Mouse (Mus musculus) hindbrain, postnatal 0 days (tissue): ENCODE measurements around the gene Prdm12. TPM values are rescaled to one million over a fixed set of nuclear protein-coding genes. Genes with fewer than 3 reads are reported as not detected.

Experiments
- ATAC-seq: fragments of 200-750 bp; cut with Nextera tagmentation; 2 replicates; pipeline ENCODE4 v1.8.0; 2017; ENCODE audit warnings: mild to moderate bottlenecking, moderate TSS enrichment, moderate library complexity
- DNase-seq: peaks from one replicate; pipeline ENCODE4 v3.0.0-alpha.2; 2015; ENCODE audit warnings: low spot score
- H3K27ac ChIP-seq: fragments of 300-500 bp; sonication (generic); 2 replicates; pipeline ENCODE4 v1.5.1; 2014; ENCODE audit warnings: mild to moderate bottlenecking
- H3K27me3 ChIP-seq: fragments of 300-500 bp; sonication (generic); 2 replicates; pipeline ENCODE4 v1.6.1; 2014; ENCODE audit warnings: low read length, mixed read lengths; ENCODE audit not compliant: insufficient read depth
- H3K36me3 ChIP-seq: fragments of 300-500 bp; sonication (generic); 2 replicates; pipeline ENCODE4 v1.6.1; 2014; ENCODE audit warnings: low read length, mixed read lengths; ENCODE audit not compliant: insufficient read depth
- H3K4me1 ChIP-seq: fragments of 300-500 bp; sonication (generic); 2 replicates; pipeline ENCODE4 v1.6.1; 2014; ENCODE audit warnings: antibody characterized with exemption, low read length, mixed read lengths; ENCODE audit not compliant: insufficient read depth
- H3K4me2 ChIP-seq: fragments of 300-500 bp; sonication (generic); 2 replicates; pipeline ENCODE4 v1.6.1; 2014; ENCODE audit warnings: low read depth, mild to moderate bottlenecking, low read length, moderate library complexity, mixed read lengths
- H3K4me3 ChIP-seq: fragments of 300-500 bp; sonication (generic); 2 replicates; pipeline ENCODE4 v1.5.1; 2014; ENCODE audit warnings: low read length
- H3K9ac ChIP-seq: fragments of 300-500 bp; sonication (generic); replicated peaks from 2 replicates; pipeline ENCODE4 v1.6.1; 2014; ENCODE audit warnings: mild to moderate bottlenecking, low read length, moderate library complexity, mixed read lengths
- H3K9me3 ChIP-seq: fragments of 300-500 bp; sonication (generic); 2 replicates; pipeline ENCODE4 v1.6.1; 2016; ENCODE audit warnings: low read length, mixed read lengths
- CTCF ChIP-seq: IDR thresholded peaks from 2 replicates; pipeline ENCODE4 v1.5.1; 2016; ENCODE audit warnings: antibody characterized with exemption, control low read depth, low read depth
- WGBS: fragments of 180-500 bp; shearing (Covaris S2); extraction: QIAGEN DNeasy Blood & Tissue Kit; methylation state at CpG from one replicate; pipeline ENCODE4 v1.1.7; 2014; 5-methylcytosine and 5-hydroxymethylcytosine counted together
- polyA plus RNA-seq: library from polyadenylated mRNA; unstranded; fragments of >200 nt; fragmentation: Nextera tagmentation; extraction: Ambion mirVana; gene quantifications from 2 replicates; pipeline ENCODE4 v1.2.1, GENCODE M21; 2015
- total RNA-seq: library from RNA; depleted of rRNA; stranded (reverse); fragments of >200 nt; gene quantifications from 2 replicates; pipeline ENCODE4 v1.2.3, GENCODE M21; 2014

Gene Prdm12
- total and polyA plus RNA-seq, 2 experiments from 2014 or later = 0.24 TPM; not detected in 1

DNA sequence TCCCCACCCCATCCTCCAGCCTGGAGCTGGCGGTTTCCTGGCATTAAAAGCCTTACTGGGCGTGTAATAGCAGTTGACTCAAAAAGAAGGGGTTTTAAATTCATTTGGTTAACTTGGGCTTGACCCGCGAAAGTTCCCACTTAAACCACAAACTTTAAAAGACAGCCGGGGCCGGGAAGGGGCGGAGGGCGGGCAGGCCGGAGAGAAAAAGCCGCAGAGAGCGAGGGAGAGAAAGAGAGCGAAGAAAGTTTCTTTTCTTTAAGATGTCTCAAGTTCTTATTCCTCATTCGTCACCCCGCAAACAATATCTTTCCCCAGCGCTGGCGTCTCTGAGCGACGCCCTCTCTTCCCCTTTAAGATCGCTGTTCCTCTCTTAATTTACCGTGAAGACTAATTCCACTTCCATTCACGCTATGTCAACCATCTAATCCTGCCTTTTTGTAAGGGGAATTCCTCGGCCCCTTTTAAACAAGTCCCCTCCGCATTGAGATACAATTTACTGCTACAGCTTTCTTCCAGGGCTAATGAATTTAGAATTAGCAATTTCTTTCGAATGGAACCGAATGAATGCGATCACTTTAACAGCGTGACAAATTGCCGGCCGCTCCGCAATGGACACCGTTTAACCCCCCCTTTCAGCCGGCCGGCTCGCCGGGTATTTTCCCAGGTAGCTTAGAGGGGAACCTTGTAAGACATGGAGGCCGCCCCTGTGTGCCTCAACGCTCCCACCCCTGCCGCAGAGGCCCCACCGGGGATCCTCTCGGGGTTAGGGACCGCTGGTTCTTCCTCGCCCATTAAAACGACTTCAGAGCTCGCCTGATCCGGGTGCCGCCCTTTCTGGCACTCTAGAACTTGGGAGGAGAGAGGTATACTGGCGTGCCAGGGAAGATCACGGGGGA is 1.0 kb downstream of the Prdm12 start:
- Histone ChIP-seq H3K9ac (no peak overlapping the region), H3K9me3 (no peaks in the 10 kb centered on the region), H3K27me3 (peaks cover 79% of the 10 kb centered on the region), H3K4me2 (peak overlapping the region; percentile 44), H3K4me1 (peaks cover 9% of the 10 kb centered on the region), H3K4me3 (peak overlapping the region; percentile 14; the same call in 1 of the 2 replicates), H3K36me3 (no peaks in the 10 kb centered on the region), H3K27ac (no peak overlapping the region)
- ATAC-seq = no peak
- peak; percentile 23 for DNase-seq
- WGBS = under 1% methylated on average over 48 of the region's 48 CpGs
- no peak for TF ChIP-seq CTCF

DNA sequence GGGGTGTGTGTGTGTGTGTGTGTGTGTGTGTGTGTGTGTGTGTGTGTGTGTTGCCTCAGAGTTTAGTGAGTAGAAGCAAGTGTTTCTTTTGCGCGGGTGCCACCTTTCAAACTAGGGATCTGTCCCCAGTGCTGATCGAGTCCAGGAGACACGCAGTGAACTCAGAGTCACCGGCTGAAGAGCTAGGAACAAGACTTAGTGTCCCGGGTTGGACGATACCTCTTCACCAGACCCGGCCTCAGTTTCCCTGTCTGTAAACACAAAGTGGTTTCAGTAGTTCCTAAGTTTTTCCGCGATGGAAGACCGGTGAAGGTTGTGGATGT is 1.6 kb downstream of the Prdm12 start:
- TF ChIP-seq CTCF = no peak
- WGBS = 2% methylated on average over 11 of the region's 11 CpGs
- DNase-seq = no peak
- H3K27me3 ChIP-seq = peaks cover 85% of the 10 kb centered on the region
- no peak overlapping the region for H3K27ac ChIP-seq
- H3K4me3 ChIP-seq = no peak overlapping the region
- peaks cover 5% of the 10 kb centered on the region for H3K4me1 ChIP-seq
- ATAC-seq = no peak
- no peak overlapping the region for H3K9ac ChIP-seq
- no peaks in the 10 kb centered on the region for H3K36me3 ChIP-seq
- H3K9me3 ChIP-seq = no peaks in the 10 kb centered on the region
- peak overlapping the region; percentile 44 for H3K4me2 ChIP-seq

DNA sequence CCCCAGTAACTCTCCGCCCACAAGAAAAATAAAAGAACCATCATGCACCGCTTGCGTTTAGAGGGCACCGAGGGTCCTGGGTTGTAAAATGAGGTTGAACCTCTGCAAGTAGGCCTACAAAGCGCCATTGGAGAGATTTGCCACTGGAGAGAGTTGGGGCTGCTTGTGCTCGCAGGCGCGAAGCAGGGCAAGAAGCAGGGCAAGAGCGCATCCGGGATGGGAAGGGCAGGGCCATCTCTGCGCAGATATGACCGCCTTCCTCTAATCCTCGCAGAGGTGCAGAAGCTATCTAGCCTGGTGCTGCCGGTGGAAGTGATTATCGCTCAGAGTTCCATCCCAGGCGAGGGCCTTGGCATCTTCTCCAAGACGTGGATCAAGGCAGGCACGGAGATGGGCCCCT is 2.1 kb downstream of the Prdm12 start:
- H3K4me1 ChIP-seq = 0 out of 2 replicates have a peak, but pooled peaks cover under 1% of the 10 kb centered on the region
- TF ChIP-seq CTCF = no peak
- H3K27me3 ChIP-seq = peaks cover 89% of the 10 kb centered on the region
- H3K4me2 ChIP-seq = no peak overlapping the region
- DNase-seq (no peak), ATAC-seq (no peak)
- H3K4me3 ChIP-seq = no peak overlapping the region
- no peaks in the 10 kb centered on the region for H3K9me3 ChIP-seq
- H3K27ac ChIP-seq = no peak overlapping the region
- 7% methylated on average over 18 of the region's 18 CpGs for WGBS
- H3K9ac ChIP-seq = no peak overlapping the region
- H3K36me3 ChIP-seq = no peaks in the 10 kb centered on the region

DNA sequence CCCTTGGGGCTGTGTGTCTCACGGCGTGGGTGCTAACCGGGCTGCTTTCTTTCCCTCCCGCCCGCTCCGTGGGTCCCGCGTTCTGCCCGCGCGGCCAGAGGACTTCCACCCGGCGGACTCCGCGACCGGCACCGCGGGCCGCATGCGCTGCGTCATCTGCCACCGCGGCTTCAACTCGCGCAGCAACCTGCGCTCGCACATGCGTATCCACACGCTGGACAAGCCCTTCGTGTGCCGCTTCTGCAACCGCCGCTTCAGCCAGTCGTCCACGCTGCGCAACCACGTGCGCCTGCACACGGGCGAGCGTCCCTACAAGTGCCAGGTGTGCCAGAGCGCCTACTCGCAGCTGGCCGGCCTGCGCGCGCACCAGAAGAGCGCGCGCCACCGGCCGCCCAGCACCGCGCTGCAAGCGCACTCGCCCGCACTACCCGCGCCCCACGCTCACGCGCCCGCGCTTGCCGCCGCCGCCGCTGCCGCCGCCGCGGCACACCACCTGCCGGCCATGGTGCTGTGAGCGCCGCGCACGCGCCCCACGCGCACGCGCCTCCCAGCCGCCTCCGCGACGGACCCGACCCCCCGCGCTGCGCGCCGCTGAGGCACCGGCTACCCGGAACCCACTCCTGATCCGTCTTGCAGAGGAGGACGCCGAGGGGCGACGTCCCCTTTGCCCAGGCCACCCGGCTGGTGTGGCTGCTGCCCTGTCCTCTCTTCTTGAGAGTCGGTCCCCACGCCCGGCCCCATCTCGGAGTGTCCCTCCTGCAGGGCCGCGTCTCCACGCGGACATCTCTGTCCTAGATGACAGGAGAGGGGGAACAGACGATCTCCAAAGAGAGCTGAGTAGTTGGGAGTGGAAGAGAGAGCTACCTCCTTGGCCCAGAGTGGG is 14.4 kb downstream of the Prdm12 start:
- no peaks in the 10 kb centered on the region for H3K9me3 ChIP-seq
- H3K4me2 ChIP-seq = peak overlapping the region; percentile 86
- peak overlapping the region; percentile 48 for H3K9ac ChIP-seq
- no peaks in the 10 kb centered on the region for H3K4me1 ChIP-seq
- H3K4me3 ChIP-seq = peak overlapping the region; percentile 48
- no peak overlapping the region; the same call in 1 of the 2 replicates for H3K27ac ChIP-seq
- no peaks in the 10 kb centered on the region for H3K36me3 ChIP-seq
- peaks cover 58% of the 10 kb centered on the region for H3K27me3 ChIP-seq
- WGBS = 2% methylated on average over 82 of the region's 109 CpGs
- DNase-seq = peak; percentile 80
- no peak for TF ChIP-seq CTCF
- ATAC-seq = peak; percentile 89

DNA sequence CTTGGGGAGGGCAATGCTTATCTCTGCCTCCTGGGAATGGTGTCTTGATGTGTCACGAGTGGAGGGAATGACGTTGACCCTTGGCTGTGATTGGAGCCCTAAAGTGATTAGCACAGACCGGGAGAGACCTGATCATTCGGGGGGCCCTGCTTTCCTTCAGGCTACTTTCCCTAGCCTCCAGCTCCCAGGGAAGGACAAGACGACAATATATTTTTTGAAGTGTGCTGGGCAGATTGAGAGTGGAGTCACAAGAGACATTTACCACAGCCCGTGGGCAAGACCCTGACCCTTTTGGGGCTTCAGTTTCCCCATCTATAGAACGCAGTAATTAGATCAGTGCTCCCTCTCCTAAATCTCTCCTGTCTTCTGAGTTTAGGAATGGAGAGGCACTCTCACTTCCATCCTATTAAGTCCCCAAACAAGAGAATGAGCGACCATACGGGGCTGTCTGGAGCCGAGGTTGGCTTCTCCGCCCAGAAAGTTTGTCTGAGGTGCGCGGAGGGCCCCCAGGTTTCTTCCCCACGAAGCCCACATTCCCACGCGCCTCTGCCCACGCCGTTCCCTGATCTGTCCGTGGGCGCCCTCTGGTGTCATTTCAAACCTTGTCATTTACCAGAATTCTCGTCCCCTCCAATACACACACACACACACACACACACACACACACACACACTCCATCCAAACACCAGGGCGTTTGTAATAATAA is 15.2 kb downstream of the Prdm12 start:
- 5% methylated on average over 22 of the region's 22 CpGs for WGBS
- ATAC-seq (peak; percentile 22), DNase-seq (peak; percentile 78)
- TF ChIP-seq CTCF = peak; percentile 76
- peak overlapping the region; percentile 48 for H3K4me3 ChIP-seq
- peaks cover 50% of the 10 kb centered on the region for H3K27me3 ChIP-seq
- no peaks in the 10 kb centered on the region for H3K36me3 ChIP-seq
- peak overlapping the region; percentile 86 for H3K4me2 ChIP-seq
- no peaks in the 10 kb centered on the region for H3K4me1 ChIP-seq
- H3K9me3 ChIP-seq = no peaks in the 10 kb centered on the region
- H3K9ac ChIP-seq = peak overlapping the region; percentile 48; the same call in 1 of the 2 replicates
- H3K27ac ChIP-seq = no peak overlapping the region

DNA sequence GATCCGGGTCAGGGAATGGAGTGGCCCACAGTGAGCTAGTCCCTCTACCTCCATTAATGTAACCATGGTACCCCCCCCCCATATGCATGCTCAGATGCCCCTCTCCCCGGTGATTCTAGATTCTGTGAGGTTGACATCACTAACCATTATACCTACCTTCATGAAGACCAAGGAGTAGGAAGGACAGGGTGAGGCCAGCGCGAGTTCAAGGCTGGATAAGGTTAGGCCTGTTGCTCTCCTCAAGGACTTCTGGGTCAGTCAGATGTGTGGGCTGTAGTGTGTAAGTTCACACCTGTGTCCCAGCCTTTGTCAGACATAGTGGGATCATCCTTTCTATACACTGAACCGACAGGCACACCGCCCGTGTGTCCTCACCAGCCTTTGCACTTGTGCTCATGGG is 16.5 kb downstream of the Prdm12 start:
- peaks cover 36% of the 10 kb centered on the region for H3K27me3 ChIP-seq
- no peak overlapping the region for H3K4me2 ChIP-seq
- H3K36me3 ChIP-seq = no peaks in the 10 kb centered on the region
- ATAC-seq = no peak
- no peak overlapping the region for H3K4me3 ChIP-seq
- H3K9me3 ChIP-seq = no peaks in the 10 kb centered on the region
- WGBS = 79% methylated on average over 7 of the region's 7 CpGs
- H3K4me1 ChIP-seq = no peaks in the 10 kb centered on the region
- no peak for TF ChIP-seq CTCF
- DNase-seq = no peak
- H3K9ac ChIP-seq = no peak overlapping the region
- H3K27ac ChIP-seq = no peak overlapping the region
